Mouse (Mus musculus) 3134 (cell line): Measurements from ENCODE around the gene Glyr1.

Experiments
- DNase-seq: peaks from one replicate; pipeline ENCODE4 v3.0.0-alpha.2; 2011; ENCODE audit warnings: low spot score; ENCODE audit not compliant: insufficient read length; ENCODE audit errors: extremely low read depth

The Glyr1 gene

DNA sequence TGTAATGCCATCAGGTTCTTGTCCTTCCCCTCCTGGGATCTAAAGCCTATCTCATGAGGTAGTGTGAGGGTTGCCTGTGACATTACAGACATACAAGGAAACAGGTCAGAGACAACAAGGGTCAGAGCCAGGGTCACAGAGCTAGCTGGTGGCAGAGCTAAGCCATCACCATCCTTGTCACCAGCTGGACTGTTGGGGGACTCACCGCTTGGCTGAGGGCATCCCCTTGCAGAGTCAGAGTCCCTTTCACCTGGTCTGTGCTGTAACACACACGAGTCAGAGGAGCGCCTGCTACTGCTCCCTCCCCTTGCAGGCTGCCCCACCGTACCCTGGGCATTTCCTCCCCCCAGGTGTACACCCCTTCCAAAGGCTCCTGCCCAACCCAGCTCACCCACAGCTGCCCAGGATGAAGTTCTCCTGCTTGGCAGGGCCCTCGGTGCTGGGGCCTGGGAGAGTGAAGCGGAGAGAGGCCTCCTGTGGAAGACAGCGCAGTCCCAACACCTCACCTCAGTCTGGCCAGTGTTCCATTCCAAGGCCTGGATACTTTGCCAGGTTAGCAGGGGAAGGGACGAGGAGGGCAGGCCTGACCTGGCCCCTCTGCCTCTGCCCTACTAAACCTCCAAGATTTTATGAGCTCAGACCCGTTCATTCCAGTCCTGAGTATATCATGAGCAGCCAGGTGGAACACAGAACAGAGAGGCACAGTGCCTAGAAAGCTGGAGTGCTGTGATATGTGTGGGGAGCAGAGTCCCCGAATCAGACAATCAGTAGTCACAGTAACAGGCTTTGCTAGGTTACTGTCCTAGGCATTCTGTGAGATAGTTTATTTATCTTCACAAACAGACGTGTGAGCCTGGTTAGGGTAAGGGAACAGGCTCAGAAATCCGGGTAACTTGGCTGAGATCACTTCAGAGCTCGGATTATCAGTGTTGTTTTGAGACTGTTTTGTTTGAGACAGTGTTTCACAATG, 37.3 kb downstream of the Glyr1 start:
- no peak for DNase-seq

DNA sequence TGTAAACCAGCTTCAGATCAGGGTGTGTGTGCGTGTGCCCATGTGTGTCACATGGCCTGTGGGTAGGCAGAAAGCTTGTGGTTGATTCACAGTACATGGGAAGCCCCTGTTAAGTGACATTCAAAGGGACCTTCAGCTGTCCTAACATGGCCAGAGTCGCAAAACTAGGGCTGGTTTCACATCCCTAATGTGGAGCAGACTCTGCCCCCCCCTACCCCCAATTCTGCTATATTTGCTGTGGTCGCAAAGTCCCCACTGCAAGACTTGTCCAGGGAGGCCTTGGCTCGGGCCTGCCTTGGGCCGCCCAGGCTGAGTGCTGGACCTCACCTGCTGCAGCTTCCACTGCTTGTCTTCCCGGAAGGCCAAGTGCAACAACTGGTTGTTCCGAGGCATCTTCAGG, 38.4 kb downstream of the Glyr1 start:
- no peak for DNase-seq

DNA sequence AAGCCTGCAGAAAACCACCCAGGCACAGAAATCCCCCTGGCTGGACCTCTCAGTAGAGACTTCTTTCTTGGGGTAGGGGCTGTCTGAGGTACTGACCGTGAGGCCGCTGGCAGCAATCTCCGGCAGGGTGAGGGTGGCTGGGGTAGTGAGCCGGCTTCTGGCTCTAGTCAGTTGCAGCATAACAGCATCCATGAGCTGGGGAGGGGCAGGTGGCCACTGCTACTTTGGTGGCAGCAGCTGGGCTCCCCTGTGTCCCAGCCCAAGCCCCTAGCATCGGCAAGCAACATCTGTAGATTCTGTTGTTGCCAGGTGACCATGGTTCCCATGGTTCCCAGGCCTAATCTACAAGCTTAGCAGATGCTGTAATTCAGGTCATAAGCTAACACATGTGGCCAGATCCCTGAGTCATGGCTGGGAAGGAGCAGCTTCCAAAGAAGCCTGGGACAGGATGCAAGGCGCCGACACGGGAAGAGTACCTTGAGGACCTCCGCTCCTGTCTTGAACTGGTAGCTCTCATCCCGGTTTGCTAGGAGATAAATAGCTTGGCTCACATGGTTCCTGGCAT, 39.2 kb downstream of the Glyr1 start:
- no peak for DNase-seq

DNA sequence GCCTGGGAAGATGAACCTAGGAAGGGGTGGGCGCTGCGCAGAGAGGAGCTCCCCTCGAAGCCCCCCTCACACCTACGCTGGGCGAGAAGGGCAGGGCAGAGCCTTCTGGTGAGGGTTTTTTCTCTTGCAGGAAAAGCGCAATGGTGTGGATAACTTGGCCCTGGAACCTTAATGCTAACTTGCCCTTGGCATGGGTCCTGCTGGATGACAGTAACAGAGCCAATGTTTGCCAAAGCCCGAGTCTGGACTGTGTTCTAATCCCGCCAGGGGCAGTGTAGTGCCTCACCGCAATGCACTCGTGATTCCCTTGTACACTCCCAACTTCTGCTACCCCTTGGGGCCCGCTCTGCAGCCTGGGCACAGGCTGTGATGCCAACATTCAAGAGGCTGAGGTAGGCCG, 41.6 kb downstream of the Glyr1 start:
- DNase-seq: no peak

DNA sequence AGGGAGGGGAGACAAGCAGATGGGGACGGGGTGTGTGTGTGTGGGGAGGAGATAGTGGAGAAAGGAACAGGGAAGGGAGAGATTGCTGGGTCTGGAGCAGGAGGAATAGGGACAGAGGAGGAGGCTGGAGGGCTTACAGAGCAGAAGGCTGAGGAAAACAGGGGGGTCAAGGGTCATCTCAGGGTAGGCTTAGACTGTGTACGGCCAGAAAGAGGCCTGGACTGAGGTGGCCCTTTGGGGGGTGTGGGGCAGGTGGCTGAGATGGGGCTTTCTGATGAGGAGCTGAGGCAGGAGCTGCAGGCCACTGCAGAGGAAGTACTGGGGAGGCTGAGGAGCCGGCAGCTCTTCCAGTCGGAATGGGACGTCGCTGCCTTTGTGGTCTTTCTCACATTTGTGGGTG, 42.2 kb downstream of the Glyr1 start:
- no peak for DNase-seq

DNA sequence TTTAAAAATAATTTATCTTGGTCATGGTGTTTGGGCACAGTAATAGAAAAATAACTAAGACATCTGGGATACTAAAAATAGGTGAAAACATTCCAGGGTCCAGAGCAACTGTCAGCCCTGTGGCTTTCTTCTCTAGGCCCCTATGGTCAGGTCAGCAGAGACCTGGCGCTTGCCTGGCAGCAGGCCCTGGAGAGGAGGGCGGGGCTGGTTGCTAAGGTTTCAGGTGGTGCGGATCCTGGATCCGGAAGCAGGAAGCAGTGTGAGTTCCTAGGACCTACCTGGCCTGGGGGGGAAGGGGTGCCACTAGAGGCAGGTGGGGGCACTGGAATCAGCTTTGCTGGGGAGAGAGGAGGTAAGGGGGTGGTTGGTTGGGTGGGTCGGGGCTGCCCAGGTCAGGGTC, 42.6 kb downstream of the Glyr1 start, which contains the start of gene Smim22:
TSS of gene Smim22 (plus strand) at position 222 of the 400 bp plus-strand sequence.
- DNase-seq: no peak

DNA sequence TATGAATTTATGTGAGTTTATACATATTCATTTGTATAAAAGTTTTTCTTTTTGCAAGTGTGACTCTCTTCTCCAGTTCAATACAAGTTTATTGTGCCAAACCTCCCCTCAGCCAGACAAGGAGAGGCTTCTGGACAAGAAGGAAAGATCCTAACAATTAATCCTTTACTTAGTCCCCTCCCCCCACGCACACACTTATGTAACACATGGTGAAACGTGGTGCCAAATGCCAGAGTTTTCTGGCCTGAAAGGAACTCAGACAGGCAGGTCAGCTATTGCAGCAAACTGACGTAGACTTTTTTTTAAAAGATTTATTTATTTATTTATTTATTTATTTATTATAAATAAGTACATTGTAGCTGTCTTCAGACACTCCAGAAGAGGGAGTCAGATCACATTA, 49.1 kb downstream of the Glyr1 start:
- no peak for DNase-seq

DNA sequence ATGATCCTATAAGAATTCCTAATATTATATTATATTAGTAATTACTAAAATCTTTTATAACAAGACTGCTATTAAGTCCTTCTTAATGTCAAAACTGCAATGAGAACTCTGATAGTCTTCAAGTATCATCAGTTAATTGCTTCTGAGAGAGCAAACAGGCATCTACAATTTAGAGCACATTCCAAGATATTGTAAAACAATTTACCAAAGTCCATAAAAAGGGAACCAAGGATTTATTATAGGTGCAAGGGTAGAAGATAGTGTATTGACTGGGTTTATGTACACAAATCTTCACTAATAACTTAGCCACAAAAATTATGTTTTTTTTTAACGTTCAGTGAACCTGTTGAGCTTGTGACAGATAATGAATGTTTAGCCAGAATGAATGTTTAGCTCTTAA, 50.7 kb downstream of the Glyr1 start:
- DNase-seq: no peak

DNA sequence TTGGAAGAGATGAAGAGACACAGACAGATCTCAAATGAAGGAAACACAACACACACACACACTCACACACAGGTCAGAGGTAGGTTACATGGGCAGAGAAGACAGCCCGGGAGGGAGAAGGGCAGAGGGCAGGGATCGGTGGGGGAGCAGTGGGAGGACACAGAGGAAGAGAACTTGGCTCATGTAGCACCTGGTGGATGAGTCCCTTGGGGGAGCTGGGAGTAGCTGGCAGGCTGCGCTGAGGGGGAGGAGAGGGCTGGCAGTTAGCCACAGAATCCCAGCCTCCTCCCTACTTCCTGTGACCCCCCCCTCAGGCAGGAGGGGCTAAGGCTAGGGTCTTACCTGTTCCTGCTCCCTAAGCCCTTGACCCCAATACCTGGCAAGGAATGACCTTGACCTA, 52.1 kb downstream of the Glyr1 start, which contains the start of gene Sept12:
TSS of gene Sept12 (minus strand) at position 300 of the 400 bp plus-strand sequence.
- DNase-seq: no peak

DNA sequence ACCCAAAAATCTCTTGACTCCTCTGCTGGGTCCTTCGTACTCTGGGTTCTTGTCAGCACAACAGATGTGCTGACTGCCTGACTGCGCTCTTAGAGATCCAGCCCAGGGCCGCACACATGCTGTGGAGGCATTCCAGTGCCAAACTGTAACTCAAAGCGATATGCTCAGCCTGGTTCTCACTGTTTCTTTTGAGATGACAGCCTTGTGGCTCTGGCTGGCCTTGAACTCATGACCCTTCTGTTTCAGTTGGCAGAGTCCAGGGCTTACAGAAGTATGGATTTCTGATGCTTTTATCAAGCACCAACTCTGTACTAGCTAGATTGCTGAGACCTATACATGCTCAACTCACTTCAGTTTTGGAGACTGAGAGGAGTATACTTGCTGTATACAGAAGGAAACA, 56.4 kb downstream of the Glyr1 start:
- no peak for DNase-seq

DNA sequence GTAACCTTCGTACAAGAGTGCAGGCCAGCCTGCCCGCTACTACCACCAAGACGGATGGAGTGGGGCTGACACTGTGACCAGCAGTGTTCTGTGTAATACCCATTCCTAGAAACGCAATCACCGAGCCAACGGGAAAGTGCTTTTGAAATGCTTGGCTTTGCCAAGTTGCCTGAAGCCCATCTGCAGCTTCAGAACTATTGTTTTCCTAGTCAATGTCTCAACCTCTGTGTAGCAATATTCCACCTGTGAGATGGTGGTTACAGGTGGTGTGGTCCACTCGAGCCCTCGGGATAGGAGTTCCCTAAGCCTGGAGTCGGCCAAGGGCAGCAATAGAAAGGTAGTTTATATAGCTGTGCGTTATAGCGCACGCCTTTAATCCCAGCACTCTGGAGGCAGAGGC, 64.9 kb downstream of the Glyr1 start:
- DNase-seq: no peak

DNA sequence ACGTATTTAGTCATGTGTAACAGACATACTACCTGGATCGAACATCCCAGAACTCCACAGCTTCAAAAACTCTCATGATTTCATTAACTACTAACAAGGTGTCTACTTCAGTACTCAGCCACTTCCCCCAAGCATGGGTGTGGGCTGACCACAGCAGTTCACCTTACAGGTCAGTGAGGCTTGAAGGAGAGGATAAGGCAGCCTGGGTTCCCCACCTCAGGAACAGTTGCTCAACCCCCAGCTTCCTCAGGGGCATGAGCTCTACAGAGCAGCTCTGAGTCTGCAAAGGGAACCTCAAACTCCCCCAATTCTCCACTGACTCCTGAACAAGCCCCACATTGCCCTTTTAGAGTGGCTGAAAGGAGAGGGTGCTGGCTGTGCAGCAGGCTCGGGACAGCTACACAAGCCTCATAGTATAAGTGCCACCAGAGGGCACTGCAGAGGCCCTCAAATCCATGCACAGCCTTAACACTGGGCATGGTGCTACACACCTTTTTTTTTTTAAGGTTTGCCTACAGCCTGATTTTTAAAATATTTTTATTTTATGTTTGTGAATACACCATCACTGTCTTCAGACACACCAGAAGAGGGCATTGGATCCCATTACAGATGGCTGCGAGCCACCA, 69.8 kb downstream of the Glyr1 start:
- DNase-seq: no peak

DNA sequence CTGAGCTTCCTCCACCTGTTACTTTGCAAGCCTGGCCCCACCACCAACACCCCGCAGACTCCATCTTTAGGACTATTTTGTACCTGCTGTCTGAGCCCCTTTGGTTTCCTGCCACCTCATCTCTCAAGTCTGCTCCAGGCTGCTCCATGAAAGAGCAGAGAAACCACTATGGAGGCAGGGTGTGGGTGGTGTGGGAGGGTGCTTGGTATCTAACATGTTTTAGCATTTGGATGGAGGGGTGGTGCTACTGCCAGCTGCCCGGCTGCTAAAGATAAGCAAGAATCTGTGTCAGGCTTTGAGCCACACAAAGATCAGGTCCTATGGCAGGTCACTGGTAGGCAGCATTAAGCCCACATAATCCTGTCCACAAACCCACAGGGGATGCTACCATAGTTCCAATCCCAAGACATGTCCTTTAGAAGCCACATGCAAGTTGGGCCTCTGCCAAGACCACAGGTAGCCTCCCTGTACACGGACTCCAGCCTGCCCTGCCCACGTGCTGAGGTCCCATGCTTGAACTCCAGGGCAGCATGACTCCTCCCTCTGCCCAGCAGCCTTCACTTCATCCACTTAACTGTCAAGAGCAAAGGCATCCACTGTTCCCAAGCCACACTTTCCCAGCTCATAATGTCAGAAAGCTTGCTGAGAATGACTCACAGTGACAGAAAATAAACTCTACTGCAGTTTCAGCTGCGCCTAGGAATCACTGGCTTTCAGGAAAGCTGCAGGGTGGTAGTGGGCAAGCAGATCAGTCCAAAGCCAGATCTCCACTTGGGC, 71.2 kb downstream of the Glyr1 start:
- no peak for DNase-seq

DNA sequence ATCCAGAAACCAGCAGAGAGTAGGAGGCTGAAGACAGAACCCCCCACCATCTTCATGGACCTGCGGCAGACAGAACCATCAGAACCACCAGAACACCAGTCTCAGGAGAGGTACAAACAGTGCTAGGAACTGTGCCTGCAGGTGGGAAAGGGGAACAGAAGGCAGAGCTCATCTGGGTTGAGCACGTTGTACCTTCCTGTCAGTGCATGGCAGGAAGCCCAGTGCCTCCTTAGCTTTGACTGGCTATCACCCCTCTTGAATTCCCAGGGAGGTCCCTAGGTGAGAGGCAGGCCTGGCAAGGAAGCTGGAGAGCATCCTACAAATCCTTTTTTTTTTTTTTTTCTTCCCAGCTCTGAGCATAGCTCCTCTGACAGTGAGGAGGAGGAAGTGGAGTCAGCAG, 73.5 kb downstream of the Glyr1 start:
- no peak for DNase-seq

DNA sequence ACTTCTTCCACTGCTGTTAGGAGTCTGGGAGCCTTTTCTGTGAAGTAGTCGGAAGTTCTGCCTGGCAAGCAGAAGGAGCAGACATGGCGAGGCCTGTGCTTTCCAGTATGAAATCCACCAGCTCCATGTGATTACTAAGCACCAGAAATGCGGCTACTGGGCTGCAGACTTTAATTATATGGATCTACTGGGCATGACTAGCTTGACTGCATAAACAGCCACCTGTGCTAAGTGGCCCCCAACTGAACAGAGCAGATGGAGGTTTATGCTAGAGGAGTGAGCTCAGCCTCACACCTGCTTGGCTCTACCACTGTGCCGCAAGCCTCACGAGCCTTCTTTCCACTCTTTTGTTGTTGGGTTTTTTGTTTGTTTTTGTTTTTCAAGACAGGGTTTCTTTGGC, 75.1 kb downstream of the Glyr1 start:
- no peak for DNase-seq

DNA sequence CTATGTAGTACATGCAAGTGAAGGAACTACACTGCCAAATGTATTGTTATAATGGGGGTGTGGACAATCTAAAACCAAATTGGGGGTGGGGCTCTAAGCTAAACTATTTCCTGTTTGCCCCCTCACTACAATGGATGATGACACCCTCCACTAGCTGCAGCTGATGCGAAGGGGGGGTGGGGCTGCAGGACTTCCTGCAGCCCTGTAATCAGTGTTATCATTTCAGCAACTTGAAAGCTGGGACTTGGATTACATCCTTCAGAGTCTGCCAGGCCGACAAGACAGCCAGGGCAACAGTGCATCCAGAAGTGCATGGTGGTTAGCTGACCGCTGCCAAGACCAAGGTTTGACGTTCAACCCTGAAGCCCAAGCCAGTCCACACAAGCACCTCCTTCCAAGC, 78.0 kb downstream of the Glyr1 start:
- DNase-seq: no peak

DNA sequence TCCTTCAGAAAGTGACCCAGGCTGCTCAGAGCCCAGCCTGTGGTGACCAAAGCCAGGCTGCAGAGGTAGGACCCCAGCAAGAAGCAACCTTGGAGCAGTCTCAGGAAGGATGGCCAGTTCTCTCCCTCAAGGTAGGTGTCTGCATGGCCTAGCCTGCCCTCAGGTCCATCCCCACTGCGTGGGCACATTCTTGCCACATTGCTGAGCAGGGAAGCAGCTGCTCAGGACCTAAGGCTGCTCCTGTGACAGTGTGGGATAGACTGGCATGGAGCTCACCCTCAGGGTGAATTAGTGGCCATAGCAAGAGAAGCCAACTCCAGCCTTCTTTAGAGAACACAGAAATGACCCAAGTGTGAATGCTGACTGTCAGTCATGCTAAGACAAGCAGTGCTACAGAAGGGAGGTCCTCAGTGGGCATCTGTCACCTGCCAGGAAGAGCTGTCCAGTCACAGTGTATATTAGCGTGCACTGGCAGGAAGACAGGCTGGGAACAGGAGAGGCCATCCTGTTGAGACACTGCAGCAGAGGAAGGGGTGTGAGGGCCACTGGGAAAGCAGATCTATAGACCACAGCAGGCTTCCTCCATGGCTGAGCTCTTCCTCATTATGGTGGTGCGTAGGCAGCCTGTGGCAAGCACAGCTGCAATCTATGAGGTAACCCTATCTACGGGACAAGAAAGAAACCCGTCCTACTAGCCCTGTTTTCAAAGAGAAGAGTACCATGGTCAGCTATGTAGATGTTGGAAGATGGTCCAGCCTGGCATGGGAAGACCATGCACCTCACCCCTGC, 80.4 kb downstream of the Glyr1 start:
- no peak for DNase-seq

DNA sequence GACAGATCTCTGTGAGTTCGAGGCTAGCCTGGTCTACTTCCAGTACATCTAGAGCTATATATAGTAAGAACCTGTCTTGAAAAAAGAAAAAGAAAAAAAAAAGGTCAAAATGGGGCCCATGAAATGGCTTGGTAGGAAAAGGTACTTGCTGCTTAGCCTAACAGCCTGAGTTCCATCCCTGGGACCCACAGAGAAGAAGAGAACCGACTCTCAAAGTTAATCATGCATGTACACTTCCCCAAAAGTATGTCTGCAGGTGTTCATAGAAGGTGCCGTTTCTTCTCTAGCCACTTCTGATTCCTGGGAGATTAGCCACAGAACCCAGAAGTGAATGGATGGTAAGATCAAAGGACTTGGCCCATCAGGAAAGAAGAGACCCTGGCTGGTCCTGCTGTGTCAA, 81.2 kb downstream of the Glyr1 start:
- no peak for DNase-seq

DNA sequence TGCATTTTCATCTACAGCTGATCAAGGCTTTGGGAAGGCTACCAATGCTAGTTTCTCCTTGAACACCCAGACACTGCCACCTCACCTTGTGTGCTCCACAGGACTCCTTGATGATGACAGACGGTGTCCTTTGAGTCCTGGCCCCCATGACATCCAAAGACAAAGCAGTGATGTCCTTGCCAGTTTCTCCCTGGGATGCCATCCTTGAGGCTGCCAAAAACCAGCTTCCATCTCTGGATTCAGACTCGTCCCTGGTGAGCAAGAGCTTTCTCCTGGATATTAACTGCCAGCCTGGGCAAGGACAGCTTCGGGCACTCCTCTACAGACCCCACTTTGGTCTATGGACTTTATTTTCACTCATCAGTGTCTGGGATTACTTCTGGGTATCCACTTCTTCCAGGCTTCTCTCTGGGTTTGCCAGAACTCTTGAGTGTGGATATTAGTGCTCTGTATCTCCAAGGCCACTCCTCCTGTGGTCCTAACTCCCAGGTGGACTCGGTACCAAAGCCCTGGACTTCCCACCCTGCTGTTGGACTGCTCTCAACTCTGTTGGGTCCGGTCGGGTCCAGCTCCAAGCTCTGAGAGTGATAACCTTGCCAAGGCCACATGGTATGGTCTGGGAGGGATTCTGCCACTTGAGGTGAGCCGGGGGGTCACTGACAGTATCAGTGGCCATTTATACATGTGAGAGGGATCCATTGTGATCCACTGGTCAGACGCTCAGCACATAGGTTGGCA, 84.1 kb downstream of the Glyr1 start:
- DNase-seq: no peak
